Mouse (Mus musculus): ENCODE measurements around the gene Thada.

GRCm38 (mm10) chr17:84372411-84373045, 93.5 kb downstream of the Thada start:
- TF ChIP-seq CTCF (IDR thresholded peaks at IDR 0.05; ENCODE audit: borderline replicate concordance, insufficient read depth, low read depth, low read length), result no peak
- TF ChIP-seq POLR2A (IDR thresholded peaks at IDR 0.05; ENCODE audit: borderline replicate concordance, insufficient read depth, low read length), result no peak

Data from cerebellum, adult 2 months (tissue).